Mouse (Mus musculus): ENCODE data around the gene Arsj. TPM values are rescaled to one million over a fixed set of nuclear protein-coding genes. Genes with fewer than 3 reads are reported as not detected.

The Arsj gene
- total RNA-seq (2021): not detected in 2 replicates
- long read RNA-seq: 0 reads

- DNase-seq: peak; percentile 55
Observed at GRCm38 (mm10) chr3:126363568-126364505, at the start of gene Arsj. TSS of gene Arsj (plus strand) at chr3:126363684.

GRCm38 (mm10) chr3:126324872-126325498, 38.5 kb upstream of the Arsj start:
- no peak for DNase-seq

- DNase-seq: peak; percentile 2
Observed at GRCm38 (mm10) chr3:126325891-126326627, 37.4 kb upstream of the Arsj start.

GRCm38 (mm10) chr3:126326628-126327325, 36.7 kb upstream of the Arsj start:
- no peak for DNase-seq

GRCm38 (mm10) chr3:126335329-126335728, 28.2 kb upstream of the Arsj start:
- DNase-seq: no peak

GRCm38 (mm10) chr3:126344745-126345144, 18.7 kb upstream of the Arsj start:
- no peak for DNase-seq

- no peak for DNase-seq
Observed at GRCm38 (mm10) chr3:126359760-126360159, 3.7 kb upstream of the Arsj start.

GRCm38 (mm10) chr3:126362392-126362791, 1.1 kb upstream of the Arsj start:
- no peak for DNase-seq

GRCm38 (mm10) chr3:126362931-126363525, 456 bp upstream of the Arsj start:
- no peak for DNase-seq

GRCm38 (mm10) chr3:126364555-126364954, 1.1 kb downstream of the Arsj start:
- no peak for DNase-seq

- DNase-seq: no peak
Observed at GRCm38 (mm10) chr3:126370571-126370970, 7.1 kb downstream of the Arsj start.

GRCm38 (mm10) chr3:126372815-126373545, 9.5 kb downstream of the Arsj start:
- DNase-seq: no peak

- no peak for DNase-seq
Observed at GRCm38 (mm10) chr3:126373721-126374120, 10.2 kb downstream of the Arsj start.

- DNase-seq: no peak
Observed at GRCm38 (mm10) chr3:126379252-126379651, 15.8 kb downstream of the Arsj start.

GRCm38 (mm10) chr3:126379702-126380101, 16.2 kb downstream of the Arsj start:
- DNase-seq: no peak

GRCm38 (mm10) chr3:126383276-126383675, 19.8 kb downstream of the Arsj start:
- DNase-seq: peak; percentile 5

GRCm38 (mm10) chr3:126384657-126385438, 21.4 kb downstream of the Arsj start:
- DNase-seq: peak; percentile 3

- no peak for DNase-seq
Observed at GRCm38 (mm10) chr3:126397451-126397850, 34.0 kb downstream of the Arsj start.

GRCm38 (mm10) chr3:126397985-126398630, 34.6 kb downstream of the Arsj start:
- DNase-seq: no peak

GRCm38 (mm10) chr3:126400726-126401125, 37.2 kb downstream of the Arsj start:
- DNase-seq: no peak
